Mouse (Mus musculus) layer of hippocampus, postnatal 25 days (tissue): ENCODE results near the gene Rhob. TPM values are rescaled to one million over a fixed set of nuclear protein-coding genes. Genes with fewer than 3 reads are reported as not detected.

Experiments
- DNase-seq, 2 experiments: peaks; one replicate each; pipeline ENCODE4 v3.0.0; 2022; ENCODE audit warnings: mixed read lengths in 2 of 2, low spot score in 1 of 2; ENCODE audit errors: extremely low spot score in 1 of 2
- total RNA-seq, 2 experiments: library from RNA; stranded (reverse); gene quantifications; 2 replicates each; pipeline ENCODE4 v1.2.3; 2021

Rhob gene
- total RNA-seq, 2 experiments from 2014 or later: 336 to 418 TPM

DNA sequence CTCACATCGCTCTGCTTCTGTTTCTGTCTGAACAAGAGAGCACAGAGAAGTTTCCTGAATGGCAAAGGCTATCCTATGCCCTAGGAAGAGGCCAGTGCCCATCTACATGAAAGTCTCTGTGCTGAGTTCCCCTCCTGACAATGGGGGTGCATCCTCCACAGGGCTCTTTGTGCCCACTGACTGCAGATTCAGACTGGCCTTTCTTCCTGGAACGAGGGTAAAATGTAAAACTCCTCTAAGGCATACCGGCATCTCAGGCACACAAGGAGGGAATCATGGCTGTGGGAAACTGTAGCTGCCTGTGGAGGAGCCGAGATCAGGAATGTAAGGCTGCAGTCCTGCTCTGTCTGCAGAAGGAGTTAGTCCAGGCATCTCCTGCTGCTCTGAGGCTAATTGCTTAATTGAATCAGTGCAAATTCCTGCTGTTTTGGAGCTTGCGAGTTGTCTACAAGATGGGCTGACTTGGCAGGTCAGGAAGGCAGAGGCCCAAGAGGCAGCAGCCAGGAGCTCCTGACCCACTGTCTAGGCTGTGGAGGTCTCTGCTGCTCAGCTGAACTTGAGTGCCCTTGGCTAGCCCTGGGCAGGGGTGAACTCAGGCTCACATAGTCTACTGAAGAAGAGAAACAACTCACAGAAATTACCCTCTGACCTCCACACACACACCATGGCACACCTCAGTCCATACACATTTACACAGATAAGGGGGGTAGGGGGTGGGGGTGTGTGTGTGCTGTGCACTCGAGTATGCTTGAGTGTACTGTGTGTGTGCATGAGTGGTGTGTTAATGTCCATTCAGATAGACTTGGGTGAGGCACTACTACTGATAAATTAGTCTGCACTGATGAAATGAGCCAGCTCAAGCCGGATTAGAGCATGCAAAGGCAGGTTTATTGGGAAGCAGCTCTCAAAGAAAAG is 48.0 kb downstream of the Rhob start:
- no peak for DNase-seq

DNA sequence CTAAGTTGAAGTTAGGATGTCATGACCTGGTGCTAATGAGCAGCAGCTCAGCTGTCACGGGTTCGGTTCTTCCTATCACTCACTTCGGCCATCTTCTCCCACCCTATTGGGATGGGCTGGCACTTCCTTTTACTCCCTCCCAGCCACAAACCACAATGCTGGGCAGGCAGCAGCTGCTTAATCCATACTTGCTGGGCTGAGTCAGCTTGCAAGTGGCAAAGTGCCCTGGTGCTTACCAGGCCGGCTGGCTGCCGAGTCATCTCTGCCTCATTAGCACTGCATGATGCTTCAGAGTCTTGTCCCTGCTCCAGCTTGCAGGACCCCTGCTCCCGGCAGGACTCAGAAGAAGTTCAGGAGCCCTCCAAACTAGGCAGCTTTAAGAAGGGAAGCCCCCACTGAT is 49.2 kb downstream of the Rhob start:
- peak in 1 of 2 experiments; percentile 43 for DNase-seq

DNA sequence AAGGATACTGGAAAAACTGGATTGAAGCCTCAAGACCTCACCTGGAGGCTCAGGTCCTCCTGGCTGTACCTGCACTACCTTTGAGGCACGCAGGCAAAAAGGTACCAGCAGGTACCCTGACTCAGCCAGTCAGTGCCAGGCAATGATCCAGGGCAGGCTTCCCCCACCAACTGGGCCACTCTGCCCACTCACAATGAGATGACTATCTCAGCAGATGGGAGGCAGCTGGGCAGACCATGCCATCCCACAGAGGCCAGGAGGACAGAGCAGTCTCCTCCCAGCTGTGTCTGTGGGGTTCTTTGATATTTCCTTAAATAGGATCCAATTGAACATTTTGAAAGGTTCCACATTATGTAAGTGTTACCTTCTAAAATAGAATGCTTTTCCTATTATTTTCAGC is 49.8 kb downstream of the Rhob start:
- peak in 1 of 2 experiments; percentile 42 for DNase-seq

Other genes starting within 250 kb of the Rhob start
- gene Gdf7, start 198.1 kb downstream of the Rhob start, total RNA-seq: not detected
- gene Hs1bp3, start 186.6 kb downstream of the Rhob start, total RNA-seq: 10 to 100 TPM; 11.1 to 11.3 TPM
- gene Slc7a15, start 99.1 kb upstream of the Rhob start, total RNA-seq: not detected
- gene Pum2, start 174.1 kb upstream of the Rhob start, total RNA-seq: 100 to 1,000 TPM; 173 to 176 TPM